Mouse (Mus musculus): ENCODE data around the gene Hmg20b. TPM values are rescaled to one million over a fixed set of nuclear protein-coding genes. Genes with fewer than 3 reads are reported as not detected.

The Hmg20b gene
- total RNA-seq, 1 experiment, result 43.5 TPM

DNA sequence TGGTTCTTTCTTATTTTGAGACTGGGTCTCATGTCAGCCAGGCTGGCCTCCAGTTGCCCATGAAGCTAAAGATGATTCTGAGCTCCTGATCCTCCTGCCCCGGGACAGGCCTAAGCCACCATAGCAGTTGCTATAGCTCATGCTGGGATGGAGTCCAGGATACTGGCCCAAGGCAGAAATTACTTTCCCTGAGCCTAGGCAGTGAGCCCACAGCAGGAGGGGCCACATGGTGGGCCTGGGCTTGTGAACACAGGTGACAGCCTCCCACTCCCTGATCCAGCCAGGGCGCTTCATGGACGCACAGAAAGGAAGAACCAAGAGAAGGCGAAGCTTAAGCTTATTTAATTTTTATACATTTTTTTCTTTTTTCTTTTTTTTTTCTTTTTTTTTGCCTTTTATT lies 45.6 kb upstream of the Hmg20b start:
- Histone ChIP-seq H3K36me3 (ENCODE audit: control insufficient read depth, insufficient read depth, low read length, poor library complexity, severe bottlenecking) (peaks cover 3% of the 10 kb centered on the region; the same call in 1 of the 2 replicates), H3K9me3 (ENCODE audit: control insufficient read depth, insufficient read depth, low read depth, low read length) (no peaks in the 10 kb centered on the region), H3K9ac (ENCODE audit: insufficient read depth, low read depth, low read length, poor library complexity, severe bottlenecking) (no peak overlapping the region), H3K4me1 (ENCODE audit: control insufficient read depth in 2 of 2, insufficient read depth in 2 of 2, low read length in 2 of 2, poor library complexity in 1 of 2) (peaks cover 4 to 35% of the 10 kb centered on the region in 2 experiments; a peak in 2 of 4 replicates), H3K27ac (ENCODE audit: insufficient read depth, low read depth, low read length, poor library complexity, severe bottlenecking) (no peak overlapping the region), H3K4me3 (ENCODE audit: insufficient read depth in 1 of 2, low read depth in 1 of 2, low read length in 2 of 2, poor library complexity in 1 of 2, severe bottlenecking in 1 of 2) (no peak overlapping the region)
- DNase-seq (ENCODE audit: low read depth, low spot score), result no peak
- in situ Hi-C loops (cut with MboI; ENCODE audit: low sequenced_read_pairs in 2 of 2, unreplicated experiment in 2 of 2), result loop anchor here in 1 of 2 experiments (5.0 kb wide), 1 partner anchor 56 kb away; no protein-coding TSS in a partner anchor
- no peak for TF ChIP-seq MAFK (IDR thresholded peaks at IDR 0.05; ENCODE audit: insufficient read depth, low read depth, low read length)
- TF ChIP-seq CHD2 (IDR thresholded peaks at IDR 0.05; ENCODE audit: low read depth, low read length), result no peak
- TF ChIP-seq ZNF384 (IDR thresholded peaks at IDR 0.05; ENCODE audit: low read depth, low read length), result no peak
- no peak for TF ChIP-seq HCFC1 (IDR thresholded peaks at IDR 0.05; ENCODE audit: borderline replicate concordance, insufficient read depth, low read length)

DNA sequence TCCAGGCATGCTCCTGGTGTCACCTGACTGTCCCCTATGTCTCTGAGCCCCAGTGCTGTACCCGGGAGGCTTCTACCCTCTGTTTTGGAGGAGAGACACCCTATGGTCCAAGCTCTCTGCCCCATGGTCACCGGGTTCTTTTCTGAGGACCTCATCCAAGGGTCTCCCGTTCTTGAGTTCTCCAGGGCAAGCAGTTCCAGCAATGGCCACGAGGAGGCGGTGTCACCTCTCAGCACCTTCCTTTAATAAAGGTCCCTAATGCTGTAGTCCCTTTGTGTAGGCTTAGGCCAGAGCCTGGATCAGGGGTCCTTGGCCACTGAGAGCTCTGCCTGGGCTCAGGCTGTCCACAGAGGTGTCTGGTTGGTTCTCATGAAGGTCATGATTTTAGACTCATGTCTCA lies 44.8 kb upstream of the Hmg20b start:
- in situ Hi-C loops (cut with MboI; ENCODE audit: low sequenced_read_pairs in 2 of 2, unreplicated experiment in 2 of 2), result loop anchor here in 1 of 2 experiments (5.0 kb wide), 1 partner anchor 57 kb away; no protein-coding TSS in a partner anchor
- Histone ChIP-seq H3K4me1 (ENCODE audit: control insufficient read depth in 2 of 2, insufficient read depth in 2 of 2, low read length in 2 of 2, poor library complexity in 1 of 2) (peaks cover 0 to 32% of the 10 kb centered on the region in 2 experiments; a peak in 2 of 4 replicates), H3K36me3 (ENCODE audit: control insufficient read depth, insufficient read depth, low read length, poor library complexity, severe bottlenecking) (peaks cover 3% of the 10 kb centered on the region; the same call in 1 of the 2 replicates), H3K9ac (ENCODE audit: insufficient read depth, low read depth, low read length, poor library complexity, severe bottlenecking) (no peak overlapping the region), H3K9me3 (ENCODE audit: control insufficient read depth, insufficient read depth, low read depth, low read length) (no peaks in the 10 kb centered on the region), H3K27ac (ENCODE audit: insufficient read depth, low read depth, low read length, poor library complexity, severe bottlenecking) (no peak overlapping the region), H3K4me3 (ENCODE audit: insufficient read depth in 1 of 2, low read depth in 1 of 2, low read length in 2 of 2, poor library complexity in 1 of 2, severe bottlenecking in 1 of 2) (no peak overlapping the region)
- TF ChIP-seq MAFK (IDR thresholded peaks at IDR 0.05; ENCODE audit: insufficient read depth, low read depth, low read length) (no peak), CHD2 (IDR thresholded peaks at IDR 0.05; ENCODE audit: low read depth, low read length) (no peak), ZNF384 (IDR thresholded peaks at IDR 0.05; ENCODE audit: low read depth, low read length) (no peak), HCFC1 (IDR thresholded peaks at IDR 0.05; ENCODE audit: borderline replicate concordance, insufficient read depth, low read length) (0 out of 2 replicates have a peak, but pooled peaks have one; percentile 40), ZC3H11A (IDR thresholded peaks at IDR 0.05; ENCODE audit: borderline replicate concordance, low read depth, low read length) (peak; percentile 64)
- DNase-seq (ENCODE audit: low read depth, low spot score), result peak; percentile 75

DNA sequence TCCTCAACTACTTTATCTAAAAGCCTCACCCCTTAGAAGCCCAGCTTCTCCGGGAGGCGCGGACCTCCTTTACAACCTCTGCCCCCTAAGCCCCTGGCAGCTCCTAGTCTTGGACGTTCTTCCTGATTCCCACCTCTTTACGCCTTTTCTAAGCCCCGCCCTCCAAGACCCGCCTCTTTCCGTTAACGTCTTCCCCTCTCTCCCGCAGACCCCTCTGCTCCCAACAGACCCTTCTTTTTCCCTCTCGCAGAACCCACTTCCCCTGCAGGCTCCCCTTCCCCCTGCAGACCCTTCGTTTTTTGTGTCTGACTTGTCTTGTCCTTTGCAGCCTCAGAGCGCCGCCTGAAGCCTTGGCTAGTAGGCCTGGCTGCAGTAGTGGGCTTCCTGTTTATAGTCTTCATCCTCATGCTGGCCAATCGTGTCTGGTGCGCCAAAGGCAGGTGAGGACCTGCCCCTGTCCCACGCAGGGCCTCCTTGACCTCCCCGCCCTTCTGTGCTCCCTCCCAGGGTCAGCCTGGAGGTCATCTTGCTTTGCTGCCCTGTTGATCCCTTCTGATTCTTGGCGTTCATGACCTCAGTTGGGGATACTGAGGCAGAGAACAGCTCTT lies 43.3 kb upstream of the Hmg20b start:
- in situ Hi-C loops (cut with MboI; ENCODE audit: low sequenced_read_pairs in 2 of 2, unreplicated experiment in 2 of 2), result no loop called here
- TF ChIP-seq MAFK (IDR thresholded peaks at IDR 0.05; ENCODE audit: insufficient read depth, low read depth, low read length) (no peak), CHD2 (IDR thresholded peaks at IDR 0.05; ENCODE audit: low read depth, low read length) (no peak), ZNF384 (IDR thresholded peaks at IDR 0.05; ENCODE audit: low read depth, low read length) (no peak), ZC3H11A (IDR thresholded peaks at IDR 0.05; ENCODE audit: borderline replicate concordance, low read depth, low read length) (no peak), HCFC1 (IDR thresholded peaks at IDR 0.05; ENCODE audit: borderline replicate concordance, insufficient read depth, low read length) (no peak)
- Histone ChIP-seq H3K9me3 (ENCODE audit: control insufficient read depth, insufficient read depth, low read depth, low read length) (no peaks in the 10 kb centered on the region), H3K9ac (ENCODE audit: insufficient read depth, low read depth, low read length, poor library complexity, severe bottlenecking) (0 out of 2 replicates have a peak overlapping the region, but pooled peaks have one; percentile 28), H3K27ac (ENCODE audit: insufficient read depth, low read depth, low read length, poor library complexity, severe bottlenecking) (no peak overlapping the region), H3K4me1 (ENCODE audit: control insufficient read depth in 2 of 2, insufficient read depth in 2 of 2, low read length in 2 of 2, poor library complexity in 1 of 2) (peaks cover 0 to 26% of the 10 kb centered on the region in 2 experiments; a peak in 2 of 4 replicates), H3K4me3 (ENCODE audit: insufficient read depth in 1 of 2, low read depth in 1 of 2, low read length in 2 of 2, poor library complexity in 1 of 2, severe bottlenecking in 1 of 2) (0 out of 4 replicates have a peak overlapping the region, but pooled peaks of 1 of the 2 experiments have one; percentile 44), H3K36me3 (ENCODE audit: control insufficient read depth, insufficient read depth, low read length, poor library complexity, severe bottlenecking) (peaks cover 5% of the 10 kb centered on the region)
- DNase-seq (ENCODE audit: low read depth, low spot score), result no peak

DNA sequence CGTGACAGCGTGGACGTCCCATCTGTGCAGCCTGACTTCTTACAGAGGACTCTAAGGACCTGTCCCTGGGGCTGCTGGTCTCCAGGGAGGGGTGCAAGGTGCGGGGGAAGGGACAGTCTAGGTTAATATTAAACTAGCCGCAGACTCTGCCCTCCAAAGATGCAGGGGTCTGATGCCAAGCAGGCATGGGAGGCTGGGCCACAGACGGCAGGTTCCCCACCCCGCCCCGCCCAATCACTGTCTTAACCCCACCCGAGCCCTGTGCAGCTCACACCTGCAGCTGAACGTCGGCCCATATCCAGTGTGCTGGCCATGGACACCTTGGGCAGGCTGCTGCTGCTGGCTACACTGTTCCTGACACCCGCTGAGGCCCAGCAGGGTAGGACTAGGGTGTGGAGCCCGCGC lies 42.5 kb upstream of the Hmg20b start, which contains the start of gene Smim24:
Gene Smim24 (plus strand): TSS at position 271 of the 405 bp plus-strand sequence.
- Histone ChIP-seq H3K9me3 (ENCODE audit: control insufficient read depth, insufficient read depth, low read depth, low read length) (no peaks in the 10 kb centered on the region), H3K4me3 (ENCODE audit: insufficient read depth in 1 of 2, low read depth in 1 of 2, low read length in 2 of 2, poor library complexity in 1 of 2, severe bottlenecking in 1 of 2) (0 out of 4 replicates have a peak within 1 kb of the TSS, but pooled peaks of 1 of the 2 experiments have one; percentile 44), H3K4me1 (ENCODE audit: control insufficient read depth in 2 of 2, insufficient read depth in 2 of 2, low read length in 2 of 2, poor library complexity in 1 of 2) (peaks cover 0 to 23% of the 10 kb centered on the region in 2 experiments; a peak in 2 of 4 replicates), H3K36me3 (ENCODE audit: control insufficient read depth, insufficient read depth, low read length, poor library complexity, severe bottlenecking) (peaks cover 12% of the 10 kb centered on the region), H3K27ac (ENCODE audit: insufficient read depth, low read depth, low read length, poor library complexity, severe bottlenecking) (no peak within 1 kb of the TSS), H3K9ac (ENCODE audit: insufficient read depth, low read depth, low read length, poor library complexity, severe bottlenecking) (0 out of 2 replicates have a peak within 1 kb of the TSS, but pooled peaks have one; percentile 28)
- in situ Hi-C loops (cut with MboI; ENCODE audit: low sequenced_read_pairs in 2 of 2, unreplicated experiment in 2 of 2), result no loop called here
- TF ChIP-seq ZC3H11A (IDR thresholded peaks at IDR 0.05; ENCODE audit: borderline replicate concordance, low read depth, low read length) (no peak), MAFK (IDR thresholded peaks at IDR 0.05; ENCODE audit: insufficient read depth, low read depth, low read length) (no peak), HCFC1 (IDR thresholded peaks at IDR 0.05; ENCODE audit: borderline replicate concordance, insufficient read depth, low read length) (no peak), ZNF384 (IDR thresholded peaks at IDR 0.05; ENCODE audit: low read depth, low read length) (no peak), CHD2 (IDR thresholded peaks at IDR 0.05; ENCODE audit: low read depth, low read length) (no peak)
- DNase-seq (ENCODE audit: low read depth, low spot score), result no peak
